Mouse (Mus musculus) kidney, postnatal 4 days (tissue): ENCODE measurements around the gene Map2k2.
"Not testable (repeated sequence)": the region's sequence is repeated elsewhere in the genome, so short reads cannot be mapped to it uniquely, and the experiment has no call there.

Source experiments
- DNase-seq, 2 experiments: peaks; one replicate each; pipeline ENCODE4 v3.0.0; 2021; ENCODE audit warnings: mixed read lengths in 2 of 2

The Map2k2 gene

DNA sequence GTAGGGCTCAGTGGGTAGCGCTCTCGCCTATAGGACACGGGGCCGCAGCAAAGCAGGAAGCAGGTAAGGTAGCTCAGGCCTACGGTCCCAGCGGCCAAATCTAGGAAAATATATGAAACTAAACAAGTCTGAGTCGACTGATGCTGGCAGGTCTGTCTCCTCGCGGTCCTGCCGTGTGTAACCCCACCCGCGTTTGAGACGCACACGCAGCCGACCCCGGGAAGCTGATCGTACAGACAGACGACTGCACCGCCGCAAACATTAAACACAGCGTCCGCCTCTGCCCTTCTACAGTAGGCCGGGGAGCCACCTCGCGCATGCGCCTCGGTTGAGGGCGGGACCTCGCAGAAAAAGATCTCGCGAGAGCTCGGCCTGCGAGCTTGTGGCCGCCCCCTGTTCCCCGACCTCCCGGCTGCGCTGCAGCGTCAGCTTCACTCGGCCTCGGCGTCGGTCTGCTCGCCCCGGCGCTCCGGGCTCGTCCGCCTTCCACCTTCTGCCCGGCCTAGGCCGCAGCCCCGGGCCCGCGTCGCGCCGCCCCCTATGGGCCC lies at the start of gene Map2k2:
Gene Map2k2, plus strand, starts transcription at position 351 of the 548 bp plus-strand sequence.
- DNase-seq = peak; percentile 97 to 98

DNA sequence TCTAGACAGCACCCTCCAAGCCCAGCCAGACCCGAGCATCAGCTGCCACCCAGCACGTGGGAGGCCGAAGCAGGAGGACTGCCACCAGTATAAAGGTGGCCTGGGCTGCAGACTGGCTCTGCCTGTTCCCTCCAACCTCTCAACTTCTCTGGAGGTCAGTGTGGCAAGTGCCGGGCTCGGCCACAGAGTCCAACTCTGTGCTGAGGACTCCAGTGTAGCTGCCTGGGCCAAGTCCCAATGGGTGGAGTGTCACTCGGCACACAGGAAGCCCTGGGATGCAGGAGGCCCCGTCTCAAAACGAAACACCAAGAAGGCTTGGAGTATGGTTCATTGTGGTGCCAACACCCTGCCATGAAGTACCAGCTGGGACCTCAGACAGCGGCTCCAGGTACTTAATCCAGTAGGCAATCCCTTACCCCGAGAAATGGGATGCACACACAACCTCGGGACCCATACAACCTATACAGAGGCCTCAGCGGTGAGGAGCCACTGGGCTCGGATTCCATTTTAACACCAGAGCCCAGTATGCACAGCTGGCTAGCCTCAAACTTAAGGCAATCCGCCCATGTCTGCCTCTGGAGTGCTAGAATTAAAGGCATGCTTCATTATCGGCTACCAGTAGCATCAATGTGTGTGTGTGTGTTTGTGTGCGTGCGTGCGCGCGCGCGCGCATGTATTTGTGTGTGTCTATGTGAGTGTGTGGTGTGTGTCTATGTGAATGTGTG lies 48.1 kb upstream of the Map2k2 start:
- DNase-seq = no peak

DNA sequence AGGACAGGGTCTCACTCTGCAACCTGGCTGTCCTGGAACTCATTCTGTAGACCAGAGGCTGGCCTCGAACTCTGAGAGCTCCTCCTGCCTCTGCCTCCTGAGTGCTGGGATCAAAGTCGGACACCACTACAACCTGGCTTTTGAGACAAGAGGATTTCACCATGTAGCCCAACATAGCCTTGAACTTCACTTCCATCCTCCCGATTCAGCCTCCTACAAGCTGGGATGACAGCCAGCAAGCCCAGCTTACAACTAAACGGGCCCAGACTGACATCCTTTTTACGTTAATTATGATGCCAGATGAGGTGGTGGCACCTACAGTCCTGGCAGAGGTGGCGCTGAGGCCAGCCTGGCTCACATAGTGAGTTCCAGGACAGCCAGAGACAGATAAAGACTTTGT lies 46.8 kb upstream of the Map2k2 start:
- DNase-seq = no peak

DNA sequence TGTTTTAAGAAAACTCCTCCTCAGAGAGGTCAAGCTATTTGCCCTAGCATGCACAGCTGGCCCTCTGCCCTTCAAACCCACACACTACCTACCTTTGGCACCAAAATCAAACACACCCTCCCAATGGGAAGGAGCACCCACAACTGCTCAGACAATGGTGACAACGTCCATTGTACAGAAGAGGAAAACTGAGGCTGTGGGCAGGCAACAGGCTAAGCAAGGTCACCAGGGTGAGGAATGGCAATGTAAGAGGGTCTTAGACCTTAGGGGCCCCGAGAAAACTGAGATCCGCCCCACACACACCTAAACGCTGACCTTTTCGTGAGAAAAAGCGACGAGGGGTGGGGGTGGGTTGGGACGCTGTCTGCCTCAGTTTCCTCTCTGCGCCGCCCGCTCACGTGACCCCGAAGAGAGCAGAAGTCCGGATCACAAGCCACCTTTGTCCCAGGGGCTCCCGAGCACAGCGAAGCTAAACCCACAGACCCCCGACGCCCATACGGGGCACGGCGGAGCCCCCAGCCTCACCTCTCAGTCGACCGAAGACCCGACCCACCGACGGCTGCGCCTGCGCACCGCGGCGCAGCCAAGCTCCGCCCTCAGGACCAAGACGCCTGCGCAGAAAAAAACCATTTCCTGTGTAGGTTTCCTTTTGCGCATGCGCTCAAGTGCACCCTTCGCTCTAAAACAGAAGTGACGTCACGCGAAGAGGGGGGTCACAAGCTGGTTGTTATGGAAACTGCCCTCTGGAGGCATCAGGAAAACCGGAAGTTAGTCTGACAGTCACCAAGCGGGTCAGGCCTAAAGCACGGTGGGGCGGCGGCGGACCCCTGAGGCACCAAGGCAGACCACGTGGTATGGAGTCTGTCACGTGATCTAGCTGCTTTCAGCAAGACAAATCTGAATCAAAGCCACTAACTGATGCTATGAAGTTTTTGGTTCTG lies 45.8 kb upstream of the Map2k2 start, which contains the start of gene Sgta:
Gene Sgta, minus strand, starts transcription at position 579 of the 941 bp plus-strand sequence.
- DNase-seq = peak; percentile 100

DNA sequence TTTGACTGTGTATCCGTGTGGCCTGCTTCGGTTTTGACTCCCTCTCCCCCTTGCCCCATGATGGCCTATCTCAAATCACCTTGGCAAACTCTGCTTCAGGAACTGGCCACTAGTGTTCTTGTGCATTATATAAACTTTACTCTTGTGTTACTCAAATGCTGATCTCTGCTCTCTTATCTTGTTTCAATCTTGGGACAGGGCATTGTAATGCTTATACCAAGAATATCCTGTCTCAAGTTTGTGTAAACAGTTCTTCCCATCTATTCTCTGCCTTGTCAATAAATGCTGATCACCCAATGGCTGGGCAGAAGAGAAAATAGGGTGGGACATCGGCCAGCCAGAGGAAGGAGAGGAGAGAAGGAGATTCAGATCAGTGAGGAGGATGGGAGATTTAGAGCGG lies 43.0 kb upstream of the Map2k2 start:
- DNase-seq = no peak

DNA sequence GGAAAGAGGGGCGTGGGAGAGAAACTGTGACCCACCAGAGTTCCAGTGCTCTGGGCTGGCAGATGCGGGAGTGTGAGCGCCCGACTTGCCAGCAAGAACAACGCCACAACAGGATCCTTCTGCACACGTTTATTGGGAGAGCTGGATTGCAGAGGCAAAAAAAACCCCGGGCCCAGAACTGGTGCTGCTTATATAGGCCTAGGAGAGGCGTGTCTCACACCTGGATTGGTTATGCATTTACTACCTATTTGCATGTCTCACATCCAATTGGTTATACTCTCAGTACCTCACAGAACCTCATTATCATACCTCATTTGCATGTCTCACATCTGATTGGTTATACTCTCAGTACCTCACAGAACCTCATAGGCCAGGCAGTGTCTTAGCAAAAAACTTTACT lies 41.2 kb upstream of the Map2k2 start:
- DNase-seq = not testable (repeated sequence)

DNA sequence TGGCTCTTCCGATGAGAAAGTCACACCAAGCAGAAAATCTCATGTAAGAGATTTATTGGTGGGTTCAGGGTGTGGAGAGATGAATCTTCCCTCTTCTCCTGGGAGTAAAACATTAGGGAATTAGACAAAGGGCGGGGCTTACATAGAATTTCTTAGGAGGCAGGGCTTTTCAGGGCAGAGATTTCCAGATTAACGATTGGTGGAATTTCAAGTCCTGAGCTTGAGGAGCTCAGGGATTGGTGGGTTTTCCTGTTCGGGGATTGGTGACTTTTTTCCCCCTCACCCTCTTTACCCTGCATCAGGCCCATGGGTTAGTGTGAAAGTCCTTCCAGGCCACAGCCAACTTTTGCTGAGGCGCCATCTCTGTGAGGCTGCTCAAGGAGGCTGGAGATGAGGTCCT lies 37.0 kb upstream of the Map2k2 start:
- DNase-seq = no peak

DNA sequence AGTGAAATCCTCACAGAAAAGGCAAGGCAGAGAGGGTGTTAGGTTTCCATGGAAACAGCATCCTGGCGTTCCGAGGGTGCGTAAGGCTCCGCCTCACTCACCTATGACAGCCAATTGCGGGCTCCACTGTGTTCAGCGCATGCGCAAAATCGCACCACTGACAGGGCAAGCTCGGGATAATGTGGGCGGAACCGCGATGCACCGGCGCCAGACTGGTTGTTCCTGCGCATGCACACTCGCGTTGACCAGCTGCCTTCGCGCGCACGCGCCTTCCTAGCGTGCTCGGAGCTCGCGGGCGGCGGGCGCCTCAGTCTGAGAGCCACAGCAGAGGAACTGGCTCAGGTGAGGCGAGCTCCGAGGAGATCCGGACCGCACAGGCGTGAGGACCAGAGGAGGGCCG lies 35.9 kb upstream of the Map2k2 start, which contains the start of gene Thop1:
Gene Thop1, plus strand, starts transcription at position 200 of the 400 bp plus-strand sequence.
- DNase-seq = peak; percentile 97 to 99

DNA sequence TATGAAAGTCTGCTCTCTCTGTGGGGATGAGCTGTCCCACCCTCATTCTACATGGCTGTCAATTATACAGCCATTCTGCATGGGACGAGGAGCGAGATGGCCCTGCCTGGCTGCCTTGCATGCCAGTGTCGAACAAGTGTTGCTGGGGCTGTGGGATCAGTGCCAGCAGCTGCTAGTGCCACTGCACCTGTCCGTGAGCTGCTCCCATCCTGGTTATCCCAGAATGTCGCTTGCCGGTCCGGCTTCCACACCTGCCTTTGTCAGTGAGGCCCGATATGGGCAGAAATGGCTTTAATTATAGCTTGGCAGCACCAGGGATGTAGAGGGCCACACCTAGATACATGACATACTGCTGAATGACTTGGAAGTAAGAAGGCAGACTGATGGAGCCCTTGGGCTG lies 33.4 kb upstream of the Map2k2 start:
- DNase-seq = no peak

DNA sequence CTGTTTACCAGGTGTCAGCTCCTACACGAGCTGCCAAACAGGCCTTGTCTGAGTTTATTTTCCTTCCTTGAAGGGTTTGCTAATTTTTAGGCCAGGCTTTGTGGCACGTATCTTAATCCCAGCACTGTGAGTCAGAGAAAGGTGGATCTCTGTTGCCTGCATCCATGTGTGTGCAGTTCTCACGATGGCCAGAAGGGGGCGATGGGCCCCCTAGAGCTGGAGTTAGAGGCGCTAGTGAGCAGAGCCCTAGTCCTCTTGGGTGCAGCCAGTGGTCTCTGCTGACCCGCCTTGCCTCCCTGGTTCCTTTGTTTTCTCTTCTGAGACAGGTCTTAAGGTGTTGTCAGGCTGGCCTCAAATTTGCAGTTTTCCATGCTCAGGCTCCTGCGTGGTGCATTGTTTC lies 32.3 kb upstream of the Map2k2 start:
- DNase-seq = peak; percentile 47 to 53

DNA sequence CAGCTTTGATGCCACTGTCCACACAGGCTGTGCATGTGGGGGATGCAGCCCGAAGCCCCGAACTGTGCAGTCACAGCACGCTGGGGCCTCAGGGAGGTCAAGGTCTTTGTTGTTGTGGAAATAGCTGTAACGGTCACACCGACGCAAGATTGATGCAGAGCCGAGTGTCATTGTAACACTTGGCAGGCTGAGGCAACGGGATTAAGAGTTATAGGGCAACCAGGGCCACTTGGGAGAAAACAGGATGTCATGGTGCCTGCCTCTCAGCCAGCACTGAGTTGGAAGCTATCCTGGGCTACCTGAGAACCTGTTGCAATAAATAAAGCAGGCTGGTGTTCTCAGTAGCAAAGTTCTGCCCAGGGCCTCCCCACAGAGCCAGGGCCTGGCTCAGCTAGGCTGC lies 30.0 kb upstream of the Map2k2 start:
- no peak for DNase-seq

DNA sequence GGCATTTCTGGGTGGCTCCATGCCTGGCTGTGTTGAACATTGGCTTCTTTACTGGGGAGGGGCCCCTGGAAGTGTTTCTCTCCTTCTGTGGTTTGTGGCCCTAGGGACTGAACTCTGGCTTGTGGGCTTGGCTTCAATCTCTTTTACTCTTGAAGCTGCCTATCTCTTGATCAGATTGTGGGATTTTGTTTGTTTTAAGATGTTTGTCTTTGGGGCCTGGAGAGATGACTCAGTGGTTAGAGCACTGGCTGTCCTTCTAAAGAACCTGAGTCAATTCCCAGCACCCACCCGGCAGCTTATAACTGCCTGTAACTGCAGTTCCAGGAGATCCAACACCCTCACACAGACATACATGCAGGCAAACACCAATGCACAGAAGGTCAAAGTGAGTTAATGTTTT lies 29.4 kb upstream of the Map2k2 start:
- DNase-seq = no peak

DNA sequence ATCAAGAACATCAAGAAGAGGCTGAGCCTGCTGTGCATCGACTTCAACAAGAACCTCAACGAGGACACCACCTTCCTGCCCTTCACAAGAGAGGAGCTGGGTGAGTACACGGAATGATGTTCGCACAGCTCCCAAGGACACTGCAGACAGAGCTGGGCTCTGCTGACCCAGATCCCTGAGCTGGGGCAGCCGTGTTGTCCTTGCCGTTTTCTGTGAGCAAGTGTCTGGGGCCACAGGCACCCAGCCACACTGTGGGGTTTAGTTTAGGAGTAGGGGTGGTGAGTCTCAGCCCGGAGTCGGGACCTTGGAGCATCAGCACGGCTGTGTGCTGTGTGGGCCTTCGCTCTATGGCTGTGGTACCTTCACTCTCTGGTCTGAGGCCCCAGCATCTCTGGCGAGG lies 27.8 kb upstream of the Map2k2 start:
- DNase-seq = no peak

DNA sequence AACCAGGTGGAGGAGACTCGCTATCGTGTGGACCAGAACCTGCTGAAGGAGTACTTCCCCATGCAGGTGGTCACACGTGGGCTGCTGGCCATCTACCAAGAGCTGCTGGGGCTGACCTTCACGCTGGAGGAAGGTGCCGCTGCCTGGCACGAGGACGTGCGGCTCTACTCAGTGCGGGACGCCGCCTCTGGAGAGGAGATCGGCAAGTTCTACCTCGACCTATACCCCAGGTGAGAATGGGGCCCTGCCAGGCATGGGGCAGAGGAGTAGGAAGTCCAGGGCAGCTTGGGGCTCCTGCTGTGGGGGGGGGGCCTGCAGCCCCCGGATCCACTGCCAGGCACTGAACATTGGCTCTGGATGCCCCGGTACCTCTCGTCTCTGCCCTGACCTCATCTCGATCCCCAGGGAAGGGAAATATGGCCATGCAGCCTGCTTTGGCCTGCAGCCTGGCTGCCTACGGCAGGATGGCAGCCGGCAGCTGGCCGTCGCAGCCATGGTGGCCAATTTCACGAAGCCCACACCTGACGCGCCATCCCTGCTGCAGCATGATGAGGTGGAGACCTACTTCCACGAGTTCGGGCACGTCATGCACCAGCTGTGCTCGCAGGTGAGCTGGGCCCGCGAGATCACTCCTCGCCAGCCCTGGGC lies 25.6 kb upstream of the Map2k2 start:
- DNase-seq = no peak

DNA sequence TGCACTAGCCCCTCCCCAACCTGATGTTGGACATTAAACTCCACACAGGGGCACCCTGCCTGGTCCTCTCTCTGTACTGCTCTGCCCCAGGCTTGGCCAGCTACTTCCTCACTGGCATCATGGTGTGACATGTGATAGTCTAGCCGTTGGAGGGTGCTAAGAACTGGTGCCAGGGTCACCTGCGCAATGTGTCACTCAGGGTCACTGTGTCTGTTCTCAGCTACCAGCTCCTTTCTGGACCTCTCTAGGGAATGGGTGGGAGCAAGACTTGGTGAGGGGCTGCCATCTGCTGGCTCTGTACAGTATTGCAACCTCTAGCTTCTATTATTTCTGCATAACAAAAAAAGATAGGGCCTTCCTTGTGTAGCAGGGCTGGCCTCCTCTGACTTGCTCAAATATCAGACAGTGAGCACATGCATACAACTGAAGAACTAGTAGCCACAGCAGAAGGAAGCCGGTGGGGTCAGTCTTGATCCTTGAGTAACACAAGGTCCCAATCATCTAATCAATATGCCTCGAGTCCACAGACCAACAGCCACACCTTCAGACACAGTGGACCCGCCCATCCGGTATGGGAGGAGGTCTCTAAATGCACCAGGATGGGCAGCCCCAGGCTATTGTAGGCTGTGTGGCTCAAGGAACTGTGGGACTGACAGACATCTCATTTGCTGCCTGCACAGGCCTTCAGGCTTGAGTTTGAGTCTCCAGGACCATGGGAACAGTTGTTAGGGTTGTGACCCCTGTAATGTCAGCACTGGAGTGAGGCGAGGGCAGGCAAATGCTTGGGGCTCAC lies 23.4 kb upstream of the Map2k2 start:
- DNase-seq = peak; percentile 82 to 83

DNA sequence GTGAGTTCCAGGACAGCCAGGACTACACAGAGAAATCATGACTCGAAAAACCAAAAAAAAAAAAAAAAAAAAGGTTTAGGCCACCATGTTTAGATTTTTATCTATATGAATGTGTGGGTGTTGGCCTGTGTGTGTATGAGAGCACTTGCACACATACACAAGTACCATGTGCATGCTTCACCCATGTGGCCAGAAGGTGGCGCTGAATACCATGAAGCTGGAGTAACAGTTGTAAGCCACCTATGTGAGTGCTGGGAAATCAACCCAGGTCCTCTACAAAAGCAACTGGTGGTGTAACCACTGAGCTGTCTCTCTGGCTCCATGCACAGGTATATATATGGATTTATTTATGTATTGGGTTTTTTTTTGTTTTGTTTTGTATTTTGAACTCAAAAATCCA lies 18.7 kb upstream of the Map2k2 start:
- peak in 1 of 2 experiments; percentile 42 for DNase-seq

DNA sequence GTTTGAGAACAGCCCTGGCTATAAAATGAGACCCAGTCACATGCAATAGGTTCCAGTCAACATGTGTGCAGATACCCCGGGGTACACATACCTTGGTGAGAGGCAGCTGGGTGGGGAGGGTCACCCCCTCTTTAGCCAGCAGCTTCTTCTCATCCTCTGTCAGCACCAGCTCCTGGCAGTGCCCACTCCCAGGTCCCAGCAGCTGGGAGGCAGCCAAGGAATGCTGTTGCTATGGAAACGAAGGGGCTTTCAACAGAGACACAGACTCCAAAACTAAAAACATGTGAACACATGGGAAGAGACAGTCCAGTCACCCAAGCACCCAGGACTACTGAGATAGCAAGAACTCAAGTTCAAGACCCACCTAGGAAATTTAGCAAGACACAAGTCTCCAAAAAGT lies 16.5 kb upstream of the Map2k2 start:
- peak; percentile 40 to 60 for DNase-seq

DNA sequence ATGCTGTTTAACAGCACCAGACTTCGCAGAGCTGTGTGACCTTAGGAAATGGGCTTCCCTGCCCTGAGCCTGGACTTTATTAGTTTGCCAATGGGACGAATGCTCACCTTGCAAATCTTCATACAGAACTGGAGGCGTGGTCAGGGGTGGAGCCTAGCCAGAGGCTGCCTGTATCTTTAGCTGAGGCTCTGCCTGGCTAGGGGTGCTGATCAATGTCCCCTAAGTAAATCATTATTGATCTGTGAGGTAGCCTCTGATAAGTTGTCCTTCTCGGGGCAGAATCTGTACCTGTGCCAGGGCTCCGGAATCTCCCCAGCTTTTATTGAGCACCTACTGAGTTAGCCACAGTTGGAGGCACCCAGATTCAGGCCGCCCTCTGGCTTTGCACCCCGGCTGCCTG lies 15.1 kb upstream of the Map2k2 start:
- no peak for DNase-seq

DNA sequence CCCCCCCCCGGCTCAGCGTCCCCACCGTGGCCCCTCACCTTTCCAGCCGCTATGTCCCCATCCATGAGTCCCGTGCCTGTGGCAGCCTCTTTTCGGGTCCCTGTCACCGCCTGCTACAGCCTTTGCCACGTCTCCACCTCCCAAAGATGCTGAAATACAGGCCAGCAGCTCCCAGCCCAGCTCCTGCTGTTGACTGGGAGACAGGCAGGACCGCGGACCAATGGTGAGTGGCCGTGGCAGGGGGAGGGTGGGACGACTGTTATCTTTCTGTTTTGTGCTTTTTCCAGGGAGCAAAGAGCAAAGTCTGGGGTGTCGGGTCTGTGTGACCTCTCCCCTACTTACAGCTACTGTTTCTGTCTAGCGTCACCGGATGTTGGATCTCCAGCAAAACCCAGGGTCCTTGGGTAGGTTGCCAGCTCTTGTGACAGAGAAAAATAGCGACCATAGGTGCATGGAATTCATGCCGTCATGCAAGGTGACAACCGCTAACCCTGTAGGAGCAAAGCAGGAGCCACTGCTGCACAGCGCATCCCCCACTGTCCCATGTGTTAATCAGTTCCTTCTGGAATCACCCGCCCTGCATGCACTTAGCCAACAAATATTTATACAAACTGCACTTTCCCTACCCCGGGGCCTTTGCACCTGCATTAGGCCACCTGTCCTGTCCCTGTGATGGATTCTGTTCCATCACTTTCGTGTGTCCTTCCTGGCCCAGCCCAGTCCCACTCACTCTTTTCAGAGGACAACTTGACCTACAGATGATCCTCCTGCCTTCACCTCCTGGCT lies 13.1 kb upstream of the Map2k2 start:
- peak; percentile 72 to 79 for DNase-seq

DNA sequence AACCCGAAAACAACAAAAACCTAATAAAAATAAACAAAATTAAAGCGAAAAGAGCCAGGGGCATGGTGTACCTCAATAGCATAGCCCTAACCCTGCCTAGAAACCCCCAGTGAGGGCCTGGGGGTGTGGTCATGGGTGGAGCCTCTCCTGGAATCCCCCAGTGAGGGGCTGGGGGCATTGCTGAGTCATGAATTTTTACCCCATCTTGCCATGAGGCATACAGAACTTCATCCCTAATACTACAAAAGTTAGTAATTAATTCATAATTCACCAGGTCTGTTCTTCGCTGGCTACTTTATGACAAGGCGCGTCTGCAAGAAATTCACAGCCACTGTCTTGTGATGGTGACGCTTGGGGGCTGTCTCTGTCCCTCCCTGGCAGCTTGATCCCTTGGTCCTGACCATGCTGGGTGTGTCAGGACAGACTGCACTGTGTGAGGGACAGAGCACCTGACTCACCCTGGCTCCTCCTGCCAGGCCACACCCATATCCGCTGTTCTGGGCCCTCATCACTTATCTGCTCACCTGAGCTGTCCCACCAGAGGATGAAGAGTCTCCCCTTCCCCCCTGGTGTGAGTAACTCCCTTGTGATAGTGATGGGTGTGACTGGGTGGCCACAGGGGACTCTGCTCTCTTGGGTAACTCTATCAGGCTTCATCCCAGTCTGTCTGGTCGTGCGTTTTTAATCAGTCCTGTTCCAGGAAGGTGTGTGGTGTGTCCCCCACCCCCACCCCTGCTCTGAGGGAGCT lies 10.6 kb upstream of the Map2k2 start:
- DNase-seq = no peak
